Mouse (Mus musculus) retina, postnatal 1 day (tissue): ENCODE measurements around the gene Aldh1b1.

Source experiments
- DNase-seq: peaks from one replicate; pipeline ENCODE4 v3.0.0-alpha.2; 2012

The Aldh1b1 gene

DNA sequence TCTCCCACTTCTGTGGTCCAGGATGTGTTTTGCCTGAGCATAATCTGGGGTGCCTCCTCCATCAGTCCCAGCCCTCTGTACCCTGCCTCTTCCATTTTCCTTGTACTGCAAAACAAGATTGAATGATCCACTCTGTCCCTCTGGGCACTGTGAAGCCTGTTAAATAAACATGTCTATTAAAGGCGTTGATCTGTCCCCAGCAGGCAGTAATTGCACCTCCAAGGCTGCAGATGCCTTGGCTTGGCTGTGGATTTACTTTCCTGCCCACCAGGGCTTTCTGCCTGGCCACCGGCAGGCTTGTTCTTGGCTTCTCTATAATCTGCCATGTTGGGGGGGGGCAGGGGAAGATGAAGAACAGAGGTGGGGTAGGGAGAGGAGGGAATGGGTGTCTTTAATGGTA lies 12.9 kb upstream of the Aldh1b1 start:
- DNase-seq = no peak

DNA sequence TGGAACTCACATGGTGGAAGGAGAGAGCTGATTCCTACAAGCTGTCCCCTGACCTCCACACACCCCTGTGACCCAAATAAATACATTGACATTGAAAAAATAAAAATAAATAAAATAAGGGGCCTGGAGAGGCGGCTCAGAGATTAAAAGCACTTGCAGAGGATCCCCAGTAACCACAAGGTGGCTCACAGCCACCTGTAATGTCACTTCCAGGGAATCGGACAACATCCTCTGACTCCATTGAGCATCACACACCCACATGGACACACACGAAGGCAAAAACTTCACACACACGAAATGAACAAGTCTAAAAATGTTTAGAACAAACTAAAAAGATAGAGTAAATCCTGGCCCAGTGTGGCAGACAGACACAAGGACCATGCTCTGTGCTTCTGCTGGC lies 12.1 kb upstream of the Aldh1b1 start:
- DNase-seq = no peak

DNA sequence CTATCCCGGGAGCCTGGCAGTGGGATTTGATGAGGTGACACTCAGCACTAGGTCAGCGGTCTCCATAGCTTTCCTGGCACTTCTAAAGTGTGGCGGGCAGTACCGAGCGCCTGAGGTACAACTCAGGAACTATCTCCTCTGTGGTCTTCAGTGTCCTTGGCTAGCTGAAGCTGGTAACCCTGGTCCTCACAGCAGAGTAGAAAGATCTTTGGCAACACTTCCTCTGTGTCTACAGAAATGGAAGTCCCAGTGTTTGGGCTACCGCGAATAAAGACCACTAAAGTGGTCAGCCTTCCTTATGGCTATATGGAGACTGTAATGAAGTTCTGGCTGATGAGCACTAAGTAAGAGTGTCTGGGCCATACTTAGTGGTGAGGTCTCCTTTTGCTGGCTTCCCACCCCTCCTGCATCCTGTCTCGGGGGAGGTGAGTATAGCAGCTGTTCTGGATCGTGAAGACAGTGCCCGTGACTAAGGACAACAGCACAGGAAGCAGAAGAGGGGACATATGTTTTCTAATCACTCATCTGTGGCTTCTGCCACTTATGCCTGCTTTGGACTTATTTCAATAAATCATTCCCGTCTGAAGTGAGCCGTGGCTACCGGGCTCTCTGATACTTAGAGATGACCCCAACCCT lies 10.3 kb upstream of the Aldh1b1 start:
- no peak for DNase-seq

DNA sequence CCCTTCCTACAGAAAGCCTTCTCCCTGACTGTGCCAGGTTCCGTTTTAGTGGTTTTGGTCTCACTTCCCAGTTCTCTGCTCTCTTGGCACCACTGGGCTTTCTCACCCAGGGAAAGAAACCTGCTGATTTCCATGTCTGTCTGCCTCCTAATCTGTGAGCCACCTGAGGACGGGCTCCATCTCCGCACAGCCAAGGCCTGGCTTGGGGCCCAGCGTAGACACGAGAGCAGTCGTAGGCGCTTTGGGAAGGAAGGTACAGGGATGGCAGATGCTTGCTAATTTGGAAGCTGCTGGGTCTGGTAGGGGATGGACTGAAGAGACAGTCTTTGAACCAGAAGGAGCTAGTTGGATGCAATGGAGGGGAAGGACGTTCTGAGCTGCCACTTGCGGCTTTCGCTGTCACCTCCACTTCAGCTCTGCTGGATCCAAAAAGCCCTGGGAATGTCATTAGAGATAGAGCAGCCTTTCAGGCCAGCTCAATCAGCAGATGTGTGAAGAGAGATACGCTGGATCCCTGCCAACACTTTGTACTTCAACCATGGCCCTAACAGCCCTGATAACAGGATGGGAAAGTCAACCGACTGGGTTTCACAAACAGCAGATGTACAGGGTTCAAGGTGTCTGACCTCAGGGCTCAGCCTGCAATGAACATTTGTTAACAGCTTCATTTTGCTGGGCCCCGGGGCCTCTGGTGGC lies 9.4 kb upstream of the Aldh1b1 start:
- peak; percentile 72 for DNase-seq

DNA sequence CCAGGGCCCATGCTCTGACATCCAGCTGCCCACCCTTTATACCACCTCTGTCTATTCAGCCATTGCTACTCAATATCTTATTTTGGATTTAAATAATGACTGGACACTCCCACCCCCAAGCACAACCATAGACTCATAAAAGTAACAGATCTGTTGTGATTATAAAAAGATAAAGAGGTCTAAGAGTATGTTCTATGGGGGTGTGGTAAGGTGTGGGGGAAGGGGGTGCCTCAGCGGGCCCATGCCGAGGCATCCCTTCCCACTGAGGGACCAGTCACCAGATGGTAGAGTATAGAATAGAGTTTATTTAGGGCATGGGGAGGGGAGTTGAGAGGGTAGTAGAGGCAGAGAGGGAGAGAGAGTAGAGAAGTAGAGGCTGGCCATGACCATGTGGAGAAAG lies 8.8 kb upstream of the Aldh1b1 start:
- no peak for DNase-seq

DNA sequence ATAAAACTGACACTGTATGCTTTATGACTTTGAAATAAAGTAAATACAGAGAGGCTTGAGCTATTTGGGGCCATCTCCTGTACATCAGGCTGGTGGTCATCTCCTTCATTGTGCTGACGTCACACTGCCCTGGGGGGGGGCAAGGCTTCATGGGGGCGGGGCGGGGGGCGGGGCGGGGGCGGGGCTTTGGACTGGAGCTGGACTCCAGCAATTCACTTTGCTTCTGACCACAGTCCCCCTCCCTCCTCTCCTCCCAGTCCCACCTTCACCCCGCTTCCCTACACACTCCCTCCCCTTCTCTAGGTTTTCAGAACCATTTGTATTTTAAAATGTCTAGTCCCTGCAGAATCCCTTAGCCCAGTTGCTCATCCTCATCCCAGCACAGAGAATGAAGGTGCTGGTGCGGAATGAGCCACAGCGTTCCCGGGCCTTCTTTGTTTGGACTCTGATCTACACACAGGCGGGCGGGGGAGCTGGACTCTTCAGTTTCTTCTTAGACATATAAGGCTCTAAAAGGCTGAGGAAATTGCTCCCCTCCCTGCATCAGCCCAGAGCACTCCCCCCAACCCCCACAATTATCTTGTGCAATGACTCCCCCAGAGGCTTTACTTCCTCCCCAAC lies 3.5 kb upstream of the Aldh1b1 start:
- DNase-seq = peak; percentile 60

DNA sequence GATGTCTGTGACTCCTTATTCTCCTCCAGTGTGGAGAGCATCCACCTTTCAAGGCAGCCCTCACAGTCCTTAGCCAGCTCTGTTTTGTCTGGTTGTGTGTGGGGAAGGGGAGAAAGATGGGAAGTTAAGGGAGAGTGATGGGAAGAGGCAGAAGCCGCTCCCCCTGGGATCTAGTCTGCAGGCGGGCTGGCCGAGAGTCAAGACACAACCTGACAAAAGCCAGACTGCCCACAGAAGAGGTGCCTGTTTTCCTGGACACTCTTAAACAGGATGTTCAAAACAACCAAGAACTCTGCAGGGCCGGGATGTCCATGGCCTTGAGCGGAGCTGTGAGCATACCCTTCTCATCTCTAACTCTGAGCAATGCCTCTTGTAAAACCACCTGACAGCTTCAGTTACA lies 2.1 kb upstream of the Aldh1b1 start:
- DNase-seq = no peak

DNA sequence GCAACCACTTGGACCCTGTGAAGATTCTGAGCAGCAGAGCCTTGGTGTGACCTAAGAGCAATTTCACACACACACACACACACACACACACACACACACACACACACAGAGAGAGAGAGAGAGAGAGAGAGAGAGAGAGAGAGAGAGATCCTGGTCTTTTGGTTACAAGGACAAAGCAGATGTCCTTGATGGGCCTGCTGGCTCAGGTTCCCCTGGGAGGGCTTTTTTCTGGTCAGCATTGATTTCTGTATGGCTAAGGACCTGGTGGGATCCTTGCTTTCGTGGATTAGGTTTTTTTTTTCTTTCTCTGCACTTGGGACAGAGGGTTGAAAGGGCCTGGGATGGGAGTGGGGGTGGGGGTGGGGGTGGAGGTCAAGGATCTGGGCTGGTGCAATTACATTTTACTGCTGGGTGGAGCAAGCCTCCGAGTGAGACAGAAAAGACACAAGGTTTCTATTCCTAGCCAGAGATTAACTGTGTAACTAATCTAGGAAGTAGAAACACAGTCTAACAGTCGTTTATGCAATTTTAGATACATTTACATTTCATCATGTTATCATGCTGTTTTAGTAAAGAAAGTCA lies 1.2 kb downstream of the Aldh1b1 start:
- no peak for DNase-seq

DNA sequence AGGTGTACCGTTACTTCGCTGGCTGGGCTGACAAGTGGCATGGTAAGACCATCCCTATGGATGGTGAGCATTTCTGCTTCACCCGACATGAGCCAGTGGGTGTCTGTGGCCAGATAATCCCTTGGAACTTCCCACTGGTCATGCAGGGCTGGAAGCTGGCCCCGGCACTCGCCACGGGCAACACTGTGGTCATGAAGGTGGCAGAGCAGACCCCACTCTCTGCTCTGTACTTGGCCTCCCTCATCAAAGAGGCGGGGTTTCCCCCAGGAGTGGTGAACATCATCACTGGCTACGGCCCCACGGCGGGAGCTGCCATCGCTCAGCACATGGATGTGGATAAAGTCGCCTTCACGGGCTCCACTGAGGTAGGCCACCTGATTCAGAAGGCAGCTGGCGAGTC lies 4.1 kb downstream of the Aldh1b1 start:
- DNase-seq = no peak

DNA sequence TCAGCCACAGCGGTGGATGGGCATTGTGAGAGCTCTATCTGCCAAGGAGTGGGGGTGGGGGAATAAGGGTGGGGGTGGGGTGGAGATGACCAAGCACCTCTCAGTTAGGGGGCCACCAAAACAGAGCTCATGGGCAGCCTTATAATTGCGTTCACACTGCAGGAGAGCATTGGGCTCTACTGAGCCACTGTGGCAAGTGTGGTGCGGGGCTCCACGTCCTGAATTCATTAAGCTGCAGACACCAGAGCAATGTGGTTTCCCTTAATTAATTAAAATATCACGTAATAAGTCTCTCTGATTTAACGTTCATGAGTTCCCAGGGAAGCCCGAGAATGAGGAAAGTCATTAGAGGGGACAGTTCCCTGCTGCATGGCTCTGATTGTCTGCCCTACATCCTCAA lies 9.2 kb downstream of the Aldh1b1 start:
- DNase-seq = no peak

DNA sequence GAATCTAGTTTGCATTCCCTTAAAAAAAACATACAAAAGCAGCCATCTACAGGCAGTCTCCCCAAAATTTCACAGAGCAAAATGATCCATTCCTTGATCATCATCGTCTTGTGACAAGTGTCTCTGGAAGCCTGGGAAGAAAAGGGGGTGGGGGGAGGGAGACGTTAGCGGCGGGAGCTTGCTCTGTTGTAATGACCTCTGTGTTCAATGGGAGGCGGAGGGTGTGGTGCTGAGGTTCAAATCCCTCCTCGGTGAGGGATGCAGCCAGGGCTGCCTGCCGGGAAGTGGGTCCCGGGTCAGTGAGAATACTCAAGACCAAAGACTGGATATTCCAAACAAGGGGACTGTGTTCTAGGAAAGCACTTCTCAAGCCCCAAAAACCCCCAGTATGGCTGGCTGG lies 12.4 kb downstream of the Aldh1b1 start:
- no peak for DNase-seq

DNA sequence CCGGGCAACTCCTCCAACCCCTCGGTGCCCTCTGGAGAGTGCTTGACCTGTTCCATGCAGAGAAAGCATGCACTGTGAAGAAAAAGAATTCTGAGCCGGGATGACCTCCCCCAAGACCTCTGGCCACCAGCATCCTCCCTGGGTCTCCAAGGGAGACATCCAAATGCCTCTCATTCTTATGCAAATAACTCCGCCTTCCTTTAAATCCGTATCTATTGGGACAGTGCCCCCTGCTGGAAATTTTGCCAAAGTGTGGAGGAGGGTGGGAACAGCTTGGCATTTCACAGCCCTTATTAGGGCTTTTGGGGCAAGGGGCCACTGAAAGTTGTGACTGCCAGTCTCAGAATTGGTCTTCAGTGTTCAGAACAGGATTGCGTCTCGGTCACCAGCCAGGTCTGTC lies 16.7 kb downstream of the Aldh1b1 start:
- peak; percentile 73 for DNase-seq

DNA sequence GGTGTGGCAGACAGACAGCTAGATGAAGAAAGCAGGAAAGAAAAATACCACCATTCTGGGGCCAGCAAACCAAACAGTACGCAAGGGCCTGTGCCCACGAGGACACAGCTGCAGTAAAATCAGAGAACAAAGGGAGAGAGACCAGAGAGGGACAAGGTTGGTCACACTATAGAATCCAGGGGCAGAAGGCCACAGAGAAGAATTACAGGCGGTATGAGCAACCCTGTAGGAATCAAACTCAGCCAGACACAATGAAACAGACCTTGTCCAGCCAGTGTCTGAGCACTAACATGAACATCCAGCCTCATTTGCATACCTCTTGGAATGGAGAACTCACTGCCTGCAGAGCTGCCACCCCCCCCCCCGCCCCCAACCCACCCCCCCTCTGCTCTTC lies 20.0 kb downstream of the Aldh1b1 start:
- DNase-seq = no peak

DNA sequence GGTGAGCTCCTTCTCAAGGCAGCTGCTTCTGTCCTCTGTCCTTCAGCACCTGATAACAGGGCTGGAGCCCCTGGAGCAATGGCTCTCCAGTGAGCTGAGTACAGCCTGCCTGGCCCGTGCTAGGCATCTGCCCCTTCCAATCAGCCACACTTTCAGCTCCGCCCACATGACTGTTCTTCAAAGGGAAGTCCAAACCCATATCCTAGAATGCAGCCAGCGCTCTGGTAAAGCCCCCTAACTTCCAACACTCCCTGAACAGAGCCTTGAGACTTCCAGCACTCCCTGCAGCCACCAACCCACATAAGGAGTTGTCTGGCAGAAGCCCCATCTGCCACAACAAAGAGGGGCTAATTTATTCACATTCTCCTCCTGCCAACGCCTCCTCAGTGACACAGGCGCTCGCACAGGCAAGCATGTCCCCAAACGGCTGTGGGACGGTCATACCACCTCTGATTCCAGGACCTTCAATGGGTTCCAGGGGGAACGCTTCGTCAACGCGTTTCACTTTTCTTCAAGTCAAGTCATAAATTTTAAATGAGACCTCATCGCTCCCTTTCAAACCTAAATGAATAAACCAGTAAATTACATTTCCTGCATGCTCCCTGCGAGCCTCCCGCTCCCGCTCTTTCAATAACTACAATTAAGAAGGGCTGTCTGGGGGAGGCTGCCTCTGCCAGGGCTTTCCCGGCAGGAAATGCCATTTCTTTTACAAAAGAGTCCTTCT lies 20.5 kb downstream of the Aldh1b1 start:
- peak; percentile 82 for DNase-seq

DNA sequence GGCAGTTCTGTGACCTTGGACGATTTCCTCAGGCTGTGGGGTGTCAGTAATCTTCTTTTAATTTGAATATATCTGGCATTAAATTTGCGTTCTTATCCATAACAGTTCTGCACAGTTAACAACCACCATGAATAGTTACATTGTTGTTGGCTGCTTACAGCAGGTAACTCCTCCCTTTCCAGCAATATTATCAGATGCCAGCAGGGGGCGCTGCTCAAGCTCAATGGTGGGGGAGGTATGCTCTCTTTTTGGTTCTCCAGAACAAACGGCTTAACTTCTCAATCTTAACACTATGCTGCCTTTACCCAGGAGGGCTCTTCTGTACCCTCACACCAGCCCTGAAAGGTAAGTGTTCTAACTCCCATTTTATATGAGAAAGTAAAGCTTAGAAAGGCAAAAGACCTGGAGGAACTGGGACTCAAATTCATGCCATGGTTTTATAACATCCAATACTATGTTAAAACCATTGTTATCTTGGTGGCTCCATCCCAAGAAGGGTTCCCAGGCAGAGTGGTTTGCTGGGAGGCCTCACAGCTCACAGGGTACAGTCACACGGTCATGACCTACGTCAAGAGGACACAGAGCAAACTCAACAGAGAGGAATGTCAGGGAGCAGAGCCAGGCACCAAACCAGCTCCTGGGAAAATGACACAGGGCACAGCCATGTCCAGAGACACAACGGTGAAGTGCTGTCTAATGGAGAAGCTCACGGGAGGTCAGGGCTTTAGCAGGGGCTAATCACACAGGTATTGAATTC lies 21.4 kb downstream of the Aldh1b1 start:
- peak; percentile 76 for DNase-seq

DNA sequence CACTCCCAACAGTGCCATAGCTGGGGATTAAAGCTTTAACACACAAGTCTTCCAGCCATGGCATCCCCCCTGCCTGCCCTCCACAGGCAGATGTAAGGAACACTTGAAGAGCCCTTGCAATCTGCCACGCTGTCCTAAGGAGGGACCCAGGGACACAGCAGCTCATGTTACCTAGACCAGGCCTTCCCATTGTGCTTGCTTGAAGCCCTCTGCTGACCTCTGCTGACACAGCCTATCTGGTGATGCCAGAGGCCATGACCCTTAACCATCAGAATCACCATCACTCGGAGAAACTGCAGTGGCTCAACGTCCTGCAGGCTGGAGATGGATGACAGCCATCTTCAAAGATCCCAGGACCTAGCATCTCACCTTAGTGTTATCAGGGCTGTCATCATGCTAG lies 23.2 kb downstream of the Aldh1b1 start:
- DNase-seq = no peak

DNA sequence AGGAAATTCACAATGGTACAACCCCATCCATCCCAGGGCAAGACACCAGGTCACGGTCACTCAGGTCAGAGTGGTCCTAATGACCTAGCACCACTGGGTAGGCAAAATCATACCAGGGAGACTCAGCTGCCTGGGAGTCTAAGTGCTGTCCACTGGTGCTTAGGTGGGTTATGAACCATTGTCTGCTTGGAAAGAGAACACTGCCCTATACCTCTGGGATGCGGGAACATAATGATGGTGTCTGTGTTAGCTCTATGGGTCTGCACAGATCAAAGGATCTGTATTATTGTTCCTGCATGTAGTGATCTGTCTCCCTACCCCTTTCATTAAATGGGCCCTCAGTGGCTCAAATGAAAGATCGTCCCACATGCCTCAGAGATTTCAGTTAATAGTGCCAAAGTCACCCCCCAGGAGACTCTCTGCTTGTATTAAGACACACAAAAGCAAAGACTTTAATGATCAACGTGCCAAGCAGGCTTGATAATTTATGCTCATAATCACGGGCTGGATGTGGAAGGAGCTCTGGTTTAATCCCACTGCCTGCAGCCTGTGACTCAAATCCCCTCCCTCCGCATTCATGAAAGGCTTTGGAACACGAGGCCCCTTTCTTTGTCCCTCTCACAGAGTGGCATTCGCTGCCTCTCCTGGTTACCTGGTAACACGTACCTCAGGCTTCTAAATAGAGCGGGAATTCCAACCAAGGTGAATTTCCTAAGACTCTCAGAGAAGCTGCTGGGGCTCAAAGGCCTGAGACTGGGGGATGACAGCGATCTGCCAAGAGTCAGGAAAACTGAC lies 24.2 kb downstream of the Aldh1b1 start:
- peak; percentile 51 for DNase-seq

DNA sequence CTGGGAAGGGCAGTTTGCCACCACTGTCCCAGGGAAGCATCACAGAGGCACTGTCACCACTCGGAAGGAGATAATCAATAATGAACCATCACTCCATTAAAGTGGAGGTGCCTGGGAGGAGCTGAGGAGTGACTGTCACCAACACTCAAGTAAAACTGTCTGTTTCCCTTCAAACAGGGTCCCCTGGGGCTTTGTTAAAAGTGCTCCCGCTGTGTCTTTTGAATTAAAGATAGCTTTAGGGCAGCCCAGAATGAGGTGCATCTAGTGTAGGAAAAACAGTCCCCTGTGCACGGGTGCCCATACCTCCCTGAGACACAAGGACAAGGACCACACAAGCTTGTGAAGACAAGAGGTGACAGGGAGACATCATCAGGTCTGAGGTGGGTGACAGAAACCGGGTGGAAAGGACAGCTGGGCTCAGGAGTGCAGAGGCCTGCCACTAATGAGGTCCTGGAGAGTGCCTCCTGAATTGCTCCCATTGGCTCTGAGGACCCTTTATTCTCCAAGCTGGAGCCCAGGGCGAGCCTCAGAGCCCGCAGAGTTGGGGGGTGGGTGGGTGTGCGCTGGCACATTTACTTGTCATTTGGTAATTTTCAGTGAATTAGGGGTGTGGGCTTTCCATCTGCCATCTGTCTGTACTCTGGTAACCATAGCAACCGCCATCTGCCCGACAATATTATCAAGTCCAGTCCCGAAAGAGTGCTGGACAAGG lies 25.4 kb downstream of the Aldh1b1 start:
- DNase-seq = peak; percentile 73

DNA sequence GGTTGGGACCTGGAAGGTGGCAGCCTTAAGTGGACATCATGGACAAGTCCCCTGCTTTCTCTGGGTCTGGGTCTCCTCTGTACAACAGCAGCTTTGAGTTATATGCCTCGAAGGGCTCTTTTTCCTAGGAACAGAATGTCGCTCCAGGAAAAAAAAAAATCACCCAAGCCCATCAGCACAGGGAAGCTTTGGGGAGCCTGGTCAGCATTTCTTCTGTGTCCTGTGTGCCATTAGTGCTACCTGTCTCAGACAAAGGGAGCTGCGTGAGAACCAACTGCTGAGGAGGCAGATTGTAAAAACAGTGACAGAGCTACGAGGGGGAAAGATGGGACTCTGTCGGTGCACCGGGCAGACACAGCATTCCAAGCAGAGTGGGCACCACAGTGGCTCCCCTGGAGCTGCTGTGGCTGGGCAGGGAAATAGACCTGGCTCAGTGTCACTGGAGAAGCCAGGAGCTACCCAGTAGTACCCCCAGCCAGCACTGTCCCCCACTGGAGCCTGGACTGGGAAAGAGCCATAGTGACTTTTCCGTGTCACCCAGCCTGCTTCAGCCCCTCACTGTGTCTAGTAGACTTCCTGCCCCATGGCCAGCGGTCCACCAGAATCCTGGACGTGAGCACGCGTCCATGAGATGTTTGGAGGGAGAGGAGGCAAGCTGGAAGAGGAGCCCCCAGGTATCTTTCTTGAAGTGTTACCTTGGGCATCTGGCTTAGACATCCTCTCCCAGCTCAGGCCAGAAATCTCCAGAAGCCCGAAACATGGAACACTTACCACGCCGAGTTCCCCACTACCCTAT lies 26.1 kb downstream of the Aldh1b1 start:
- no peak for DNase-seq
